Mouse (Mus musculus) olfactory bulb, adult 2 months (tissue): ENCODE measurements at regions not wholly inside any gene's neighbourhood (a gene's known extent, or its start where the extent isn't known, plus 50 kb on each side); places are given as distances from the start of the nearest gene placed in this dataset.

Source experiments
- CTCF ChIP-seq: fragments of 200-500 bp; IDR thresholded peaks from 2 replicates; pipeline ENCODE4 v1.5.1; 2012; ENCODE audit warnings: low read depth, mild to moderate bottlenecking, low read length, moderate library complexity; ENCODE audit not compliant: insufficient read depth
- POLR2A ChIP-seq: fragments of 200-500 bp; IDR thresholded peaks from 2 replicates; pipeline ENCODE4 v1.6.1; 2012; ENCODE audit warnings: mild to moderate bottlenecking, low read depth, low read length, moderate library complexity; ENCODE audit not compliant: insufficient read depth

DNA sequence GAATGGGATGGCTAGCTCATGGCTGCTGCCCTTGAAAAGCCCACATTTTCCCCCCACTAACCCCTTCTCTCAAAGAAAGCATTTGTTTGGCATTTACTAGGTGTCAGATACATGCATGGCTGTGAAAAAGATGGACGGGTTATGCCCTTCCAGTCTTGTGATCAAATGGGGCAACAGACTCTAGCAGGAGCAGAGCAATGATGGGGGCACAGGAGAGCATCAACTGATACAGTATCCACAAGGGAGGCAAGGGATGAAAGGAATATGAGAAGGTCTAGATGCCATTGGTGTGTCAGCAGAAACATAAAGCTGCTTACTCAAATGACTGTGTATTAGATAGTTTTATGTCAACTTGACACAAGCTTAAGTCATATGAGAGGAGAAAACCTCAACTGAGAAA, 315.9 kb downstream of the Mycn start:
- TF ChIP-seq CTCF (no peak), POLR2A (no peak)
